Mouse (Mus musculus) heart, embryonic 14.5 days (tissue): ENCODE measurements around the gene Tmem218. TPM values are rescaled to one million over a fixed set of nuclear protein-coding genes. Genes with fewer than 3 reads are reported as not detected.

Experiments
- ATAC-seq: fragments of 200-750 bp; cut with Nextera tagmentation; 2 replicates; pipeline ENCODE4 v1.8.0; 2017; ENCODE audit warnings: low read depth, moderate TSS enrichment; ENCODE audit not compliant: insufficient number of reproducible peaks, insufficient read depth, low FRiP score
- H3K27ac ChIP-seq, 2 experiments: fragments of 200-500 bp in 1 of 2; fragments of 300-500 bp in 1 of 2; sonication (generic) in 1 of 2; replicated peaks in 1 of 2; 2 replicates each; pipeline ENCODE4 v1.5.1; 2012 to 2014; ENCODE audit warnings: low read depth in 2 of 2, low read length in 2 of 2, control low read depth in 1 of 2, mild to moderate bottlenecking in 1 of 2, mixed read lengths in 1 of 2; ENCODE audit not compliant: control insufficient read depth in 1 of 2, insufficient read depth in 1 of 2
- H3K27me3 ChIP-seq: fragments of 300-500 bp; sonication (generic); 2 replicates; pipeline ENCODE4 v1.6.1; 2014; ENCODE audit warnings: mild to moderate bottlenecking, low read length, control low read depth; ENCODE audit not compliant: control insufficient read depth, insufficient read depth
- H3K36me3 ChIP-seq: fragments of 300-500 bp; sonication (generic); 2 replicates; pipeline ENCODE4 v1.6.1; 2014; ENCODE audit warnings: mild to moderate bottlenecking, control low read depth, low read length, mixed read lengths; ENCODE audit not compliant: control insufficient read depth, insufficient read depth
- H3K4me1 ChIP-seq, 2 experiments: fragments of 200-500 bp in 1 of 2; fragments of 300-500 bp in 1 of 2; sonication (generic) in 1 of 2; 2 replicates each; pipeline ENCODE4 v1.6.1; 2012 to 2014; ENCODE audit warnings: low read length in 2 of 2, control low read depth in 1 of 2, mixed read lengths in 1 of 2; ENCODE audit not compliant: control insufficient read depth in 2 of 2, insufficient read depth in 2 of 2
- H3K4me2 ChIP-seq: fragments of 300-500 bp; sonication (generic); 2 replicates; pipeline ENCODE4 v1.6.1; 2014; ENCODE audit warnings: mild to moderate bottlenecking, low read length
- H3K4me3 ChIP-seq, 2 experiments: fragments of 200-500 bp in 1 of 2; fragments of 300-500 bp in 1 of 2; sonication (generic) in 1 of 2; 2 replicates each; pipeline ENCODE4 v1.5.1; 2012 to 2014; ENCODE audit warnings: low read length in 2 of 2, mild to moderate bottlenecking in 2 of 2, control low read depth in 1 of 2, low read depth in 1 of 2, moderate library complexity in 1 of 2; ENCODE audit not compliant: control insufficient read depth in 1 of 2, insufficient read depth in 1 of 2
- H3K9ac ChIP-seq: fragments of 300-500 bp; sonication (generic); 2 replicates; pipeline ENCODE4 v1.6.1; 2014; ENCODE audit warnings: mild to moderate bottlenecking, low read length
- H3K9me3 ChIP-seq: fragments of 300-500 bp; sonication (generic); 2 replicates; pipeline ENCODE4 v1.6.1; 2016; ENCODE audit warnings: low read length, control low read depth; ENCODE audit not compliant: control insufficient read depth
- WGBS: fragments of 180-500 bp; shearing (Covaris S2); extraction: QIAGEN DNeasy Blood & Tissue Kit; methylation state at CpG from one replicate; pipeline ENCODE4 v1.1.7; 2014; 5-methylcytosine and 5-hydroxymethylcytosine counted together
- polyA plus RNA-seq: library from polyadenylated mRNA; unstranded; fragments of >200 nt; fragmentation: Nextera tagmentation; extraction: Ambion mirVana; gene quantifications from 2 replicates; pipeline ENCODE4 v1.2.1, GENCODE M21; 2014

Tmem218 gene
- polyA plus RNA-seq, 1 experiment from 2014 or later: 10.7 TPM

DNA sequence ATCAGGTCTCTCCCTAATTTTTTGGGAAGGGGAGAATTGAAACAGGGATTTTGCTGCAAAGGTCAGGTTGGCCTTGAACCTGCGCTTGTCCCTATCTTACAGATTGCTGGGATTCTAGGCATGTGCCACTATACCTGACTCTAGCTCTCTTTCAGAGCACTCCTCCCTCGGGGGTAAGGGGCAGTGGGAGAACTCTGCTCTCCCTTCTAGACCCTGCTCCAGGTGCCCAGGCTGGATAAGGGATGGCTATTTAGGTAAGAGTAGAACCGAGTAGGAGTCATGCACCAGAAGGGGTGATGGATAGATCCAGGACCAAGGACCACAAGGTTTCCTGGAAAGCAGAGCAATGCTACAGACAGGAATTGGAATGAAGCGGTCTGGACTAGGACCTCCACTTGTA lies 28.4 kb upstream of the Tmem218 start:
- H3K36me3 ChIP-seq: no peaks in the 10 kb centered on the region
- H3K9me3 ChIP-seq: no peaks in the 10 kb centered on the region
- H3K27me3 ChIP-seq: no peaks in the 10 kb centered on the region
- no peak overlapping the region for H3K9ac ChIP-seq
- H3K4me3 ChIP-seq: no peak overlapping the region
- H3K4me2 ChIP-seq: no peak overlapping the region
- peaks cover 3 to 9% of the 10 kb centered on the region in 2 experiments; a peak in 1 of 4 replicates for H3K4me1 ChIP-seq
- H3K27ac ChIP-seq: no peak overlapping the region
- ATAC-seq: no peak
- 84% methylated on average over 4 of the region's 4 CpGs for WGBS

DNA sequence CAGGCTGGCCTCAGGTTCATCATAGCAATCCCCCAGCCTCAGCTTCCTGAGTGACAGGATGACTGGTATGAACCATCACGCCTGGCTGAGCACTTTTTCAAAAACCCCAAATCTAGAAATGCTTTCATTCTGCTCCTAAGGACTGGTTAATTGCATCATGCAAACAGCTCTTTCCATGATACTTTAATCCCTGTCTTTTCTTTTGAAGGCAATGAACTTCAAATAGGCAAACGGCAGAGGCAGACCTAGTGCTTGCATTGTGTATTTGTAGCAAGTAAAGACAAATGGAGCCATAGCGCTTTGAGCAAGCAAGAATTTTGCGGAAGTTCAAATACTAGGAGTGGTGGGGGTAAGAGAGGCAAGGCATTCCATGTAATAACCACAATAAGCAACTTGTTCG lies 26.4 kb upstream of the Tmem218 start:
- Histone ChIP-seq H3K36me3 (no peaks in the 10 kb centered on the region), H3K9me3 (no peaks in the 10 kb centered on the region), H3K4me1 (0 out of 4 replicates have a peak, but pooled peaks cover 3% of the 10 kb centered on the region in 2 experiments), H3K9ac (no peak overlapping the region), H3K4me2 (no peak overlapping the region), H3K27me3 (no peaks in the 10 kb centered on the region), H3K4me3 (no peak overlapping the region), H3K27ac (no peak overlapping the region)
- no peak for ATAC-seq
- 82% methylated on average over 5 of the region's 5 CpGs for WGBS

DNA sequence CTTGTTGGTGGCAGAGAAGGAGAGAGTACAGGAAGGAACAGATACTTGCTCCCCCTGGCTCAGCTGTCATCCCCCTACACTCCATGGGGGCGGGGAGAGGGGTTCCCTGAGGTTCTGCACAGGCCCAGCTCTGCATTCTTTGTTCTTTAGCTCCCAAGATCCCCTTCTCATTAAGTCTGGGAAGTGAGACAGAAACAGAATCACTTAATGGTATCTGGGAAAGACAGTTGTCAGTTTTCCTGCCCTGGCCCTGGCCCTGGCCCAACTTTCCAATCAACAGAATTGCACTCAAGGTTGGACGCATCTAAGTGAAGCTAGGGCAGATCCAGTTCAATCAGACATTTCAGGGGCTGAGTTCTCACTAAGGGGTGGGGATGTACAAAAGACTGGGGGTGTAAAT lies 24.8 kb upstream of the Tmem218 start:
- H3K27me3 ChIP-seq: no peaks in the 10 kb centered on the region
- WGBS: 45% methylated on average over 2 of the region's 2 CpGs
- no peak overlapping the region for H3K4me2 ChIP-seq
- no peak overlapping the region for H3K9ac ChIP-seq
- no peaks in the 10 kb centered on the region for H3K9me3 ChIP-seq
- H3K4me3 ChIP-seq: no peak overlapping the region
- no peaks in the 10 kb centered on the region for H3K36me3 ChIP-seq
- H3K27ac ChIP-seq: no peak overlapping the region
- H3K4me1 ChIP-seq: 0 out of 4 replicates have a peak, but pooled peaks cover 3% of the 10 kb centered on the region in 2 experiments
- no peak for ATAC-seq

DNA sequence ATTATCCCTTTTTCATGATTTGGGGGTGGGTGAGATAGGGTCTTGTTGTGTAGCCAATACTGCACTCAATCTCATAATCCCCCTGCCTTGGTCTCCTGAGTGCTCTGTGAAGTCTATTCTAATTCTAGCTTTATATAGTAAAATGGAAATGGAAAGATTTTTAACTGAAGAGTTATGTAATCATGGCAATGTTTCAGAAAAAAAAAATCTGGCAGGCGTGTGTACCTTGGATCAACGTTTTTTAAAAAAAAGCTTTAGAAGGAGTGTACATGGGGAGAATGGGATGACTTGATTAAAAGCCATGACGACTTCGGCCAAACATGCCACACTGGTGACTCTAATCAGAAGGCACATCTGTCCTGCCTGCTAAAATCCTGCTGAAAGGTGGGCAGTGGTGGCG lies 20.6 kb upstream of the Tmem218 start:
- Histone ChIP-seq H3K27me3 (no peaks in the 10 kb centered on the region), H3K27ac (no peak overlapping the region), H3K36me3 (no peaks in the 10 kb centered on the region), H3K9me3 (no peaks in the 10 kb centered on the region), H3K9ac (no peak overlapping the region), H3K4me1 (0 out of 4 replicates have a peak, but pooled peaks cover 0 to 3% of the 10 kb centered on the region in 2 experiments), H3K4me2 (no peak overlapping the region), H3K4me3 (no peak overlapping the region)
- WGBS: 86% methylated on average over 5 of the region's 5 CpGs
- ATAC-seq: no peak

DNA sequence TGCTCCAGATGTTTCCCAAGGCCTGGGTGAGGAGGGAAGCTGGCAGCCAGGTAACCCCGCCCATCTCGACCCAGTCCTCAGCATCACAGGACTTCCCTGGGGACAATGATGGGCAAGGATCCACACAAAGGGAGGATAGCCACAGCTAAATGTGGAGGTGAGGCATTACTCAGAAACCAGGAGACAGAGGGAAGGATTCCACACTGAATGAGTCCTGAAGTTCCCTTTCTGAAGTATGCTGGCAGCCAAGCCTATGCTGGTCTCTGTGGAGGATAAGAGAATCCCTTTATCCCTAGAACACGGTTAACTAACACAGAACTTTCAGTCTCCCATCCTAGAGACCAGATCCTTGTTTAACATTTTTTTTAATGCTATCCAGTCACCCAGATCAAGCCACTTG lies 20.0 kb upstream of the Tmem218 start:
- H3K9me3 ChIP-seq: no peaks in the 10 kb centered on the region
- WGBS: 73% methylated on average over 3 of the region's 3 CpGs
- no peak overlapping the region for H3K27ac ChIP-seq

DNA sequence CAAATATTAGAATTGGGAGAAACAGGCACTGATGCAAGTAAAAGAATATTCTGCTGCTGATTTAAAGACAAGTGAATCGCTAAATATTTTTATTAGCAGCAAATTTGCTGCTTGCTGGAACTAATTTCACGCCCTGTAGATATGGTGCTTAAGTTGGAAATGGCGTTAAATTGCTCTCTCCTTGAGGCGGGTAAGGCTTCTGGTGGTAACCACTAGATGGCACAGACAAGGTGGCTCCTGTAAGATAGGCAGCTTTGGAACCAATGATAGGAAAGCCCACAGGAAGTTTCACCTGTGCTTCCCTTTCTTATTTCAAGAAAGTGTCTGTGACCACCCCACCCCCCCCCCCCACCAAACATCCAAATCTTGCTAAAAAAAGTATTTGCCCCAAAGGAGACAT lies 11.0 kb upstream of the Tmem218 start:
- WGBS: 61% methylated on average over 4 of the region's 4 CpGs
- Histone ChIP-seq H3K27me3 (no peaks in the 10 kb centered on the region), H3K9ac (no peak overlapping the region)

More for the DNA sequence above, 20.0 kb upstream of the Tmem218 start:
- Histone ChIP-seq H3K4me1 (0 out of 4 replicates have a peak, but pooled peaks cover 0 to 3% of the 10 kb centered on the region in 2 experiments), H3K9ac (no peak overlapping the region), H3K36me3 (no peaks in the 10 kb centered on the region), H3K4me3 (no peak overlapping the region), H3K27me3 (no peaks in the 10 kb centered on the region), H3K4me2 (no peak overlapping the region)
- ATAC-seq: no peak

DNA sequence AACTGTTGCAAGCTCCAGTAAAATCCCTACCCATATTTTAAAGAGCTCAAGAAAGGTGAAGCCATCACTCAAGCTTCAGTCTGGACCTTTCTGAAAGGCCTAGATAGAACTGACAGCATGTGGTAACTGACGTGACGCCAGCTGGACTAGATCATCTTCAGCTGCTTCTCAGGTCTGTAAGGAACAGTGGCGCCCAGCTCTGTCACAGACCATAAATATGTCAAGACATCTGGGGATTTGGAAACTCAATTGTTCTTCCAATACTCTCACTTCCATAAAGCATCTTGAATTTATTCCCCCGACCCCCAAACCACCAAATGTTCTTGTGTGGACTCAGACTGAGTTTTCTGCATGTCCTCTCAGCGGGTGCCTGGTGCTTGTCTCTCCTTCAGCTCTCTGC lies 7.6 kb upstream of the Tmem218 start:
- Histone ChIP-seq H3K4me1 (no peaks in the 10 kb centered on the region), H3K27ac (no peak overlapping the region), H3K36me3 (no peaks in the 10 kb centered on the region), H3K4me3 (no peak overlapping the region), H3K9ac (no peak overlapping the region), H3K27me3 (no peaks in the 10 kb centered on the region), H3K4me2 (no peak overlapping the region), H3K9me3 (no peaks in the 10 kb centered on the region)
- 82% methylated on average over 5 of the region's 5 CpGs for WGBS
- no peak for ATAC-seq

More for the DNA sequence above, 11.0 kb upstream of the Tmem218 start:
- no peak overlapping the region for H3K4me3 ChIP-seq
- H3K9me3 ChIP-seq: no peaks in the 10 kb centered on the region
- no peaks in the 10 kb centered on the region for H3K36me3 ChIP-seq
- H3K27ac ChIP-seq: no peak overlapping the region
- H3K4me1 ChIP-seq: no peaks in the 10 kb centered on the region
- H3K4me2 ChIP-seq: no peak overlapping the region
- no peak for ATAC-seq

DNA sequence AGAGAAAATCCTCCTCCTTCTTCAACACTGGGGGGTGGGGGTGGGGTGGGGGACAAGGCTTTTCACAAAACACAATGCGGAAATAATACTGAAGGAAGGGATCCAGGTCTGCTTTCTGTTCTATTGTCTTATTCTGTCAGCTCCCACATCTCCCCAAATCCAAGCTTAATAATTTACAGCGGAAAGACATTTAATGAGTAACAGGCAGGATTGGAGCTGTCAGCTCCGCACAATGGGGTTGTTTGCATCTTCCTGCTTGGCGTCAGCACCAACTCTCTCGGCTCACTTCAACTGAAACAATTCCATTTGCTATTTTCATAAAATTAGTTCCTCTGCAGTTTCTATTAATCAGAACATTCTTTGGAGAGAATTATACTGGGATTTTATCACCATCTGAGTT lies 4.1 kb upstream of the Tmem218 start:
- H3K27ac ChIP-seq: no peak overlapping the region
- peaks cover 2 to 5% of the 10 kb centered on the region in 2 experiments; a peak in 1 of 4 replicates for H3K4me1 ChIP-seq
- no peak overlapping the region for H3K9ac ChIP-seq
- H3K27me3 ChIP-seq: no peaks in the 10 kb centered on the region
- no peak for ATAC-seq
- no peak overlapping the region for H3K4me2 ChIP-seq
- 68% methylated on average over 5 of the region's 5 CpGs for WGBS
- no peaks in the 10 kb centered on the region for H3K36me3 ChIP-seq
- no peaks in the 10 kb centered on the region for H3K9me3 ChIP-seq
- no peak overlapping the region for H3K4me3 ChIP-seq
